Mouse (Mus musculus): ENCODE data around the gene Magt1.
"Not testable (repeated sequence)": the region's sequence is repeated elsewhere in the genome, so short reads cannot be mapped to it uniquely, and the experiment has no call there.

Magt1 gene

GRCm38 (mm10) chrX:106011465-106012159, at the start of gene Magt1:
Magt1 (minus strand) TSS chrX:106011906.
- DNase-seq (ENCODE audit: low spot score), result peak; percentile 76

- no peak for DNase-seq (ENCODE audit: low spot score)
Measured at GRCm38 (mm10) chrX:106048191-106048590, 36.5 kb upstream of the Magt1 start.

GRCm38 (mm10) chrX:106045928-106046327, 34.2 kb upstream of the Magt1 start:
- DNase-seq (ENCODE audit: low spot score), result no peak

DNA sequence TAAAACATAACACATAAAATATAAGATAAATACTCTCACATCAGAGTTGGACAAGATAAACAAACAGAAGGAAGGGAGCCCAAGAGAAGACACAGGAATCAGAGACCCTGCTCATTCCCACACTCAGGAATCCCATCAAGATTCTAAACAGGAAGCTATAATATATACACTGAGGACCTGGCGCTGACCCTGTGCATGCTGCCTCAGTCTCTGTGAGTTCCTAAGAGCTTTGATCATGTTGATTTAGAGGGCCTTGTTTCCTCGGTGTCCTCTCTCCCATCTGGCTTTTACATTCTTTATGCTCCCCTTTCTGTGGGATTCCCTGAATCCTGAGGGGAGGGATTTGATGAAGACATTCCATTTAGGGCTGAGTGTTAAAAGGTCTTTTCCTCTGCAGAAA, 33.7 kb upstream of the Magt1 start:
- no peak for DNase-seq (ENCODE audit: low spot score)

GRCm38 (mm10) chrX:106043863-106044617, 32.3 kb upstream of the Magt1 start:
- no peak for DNase-seq (ENCODE audit: low spot score)

DNA sequence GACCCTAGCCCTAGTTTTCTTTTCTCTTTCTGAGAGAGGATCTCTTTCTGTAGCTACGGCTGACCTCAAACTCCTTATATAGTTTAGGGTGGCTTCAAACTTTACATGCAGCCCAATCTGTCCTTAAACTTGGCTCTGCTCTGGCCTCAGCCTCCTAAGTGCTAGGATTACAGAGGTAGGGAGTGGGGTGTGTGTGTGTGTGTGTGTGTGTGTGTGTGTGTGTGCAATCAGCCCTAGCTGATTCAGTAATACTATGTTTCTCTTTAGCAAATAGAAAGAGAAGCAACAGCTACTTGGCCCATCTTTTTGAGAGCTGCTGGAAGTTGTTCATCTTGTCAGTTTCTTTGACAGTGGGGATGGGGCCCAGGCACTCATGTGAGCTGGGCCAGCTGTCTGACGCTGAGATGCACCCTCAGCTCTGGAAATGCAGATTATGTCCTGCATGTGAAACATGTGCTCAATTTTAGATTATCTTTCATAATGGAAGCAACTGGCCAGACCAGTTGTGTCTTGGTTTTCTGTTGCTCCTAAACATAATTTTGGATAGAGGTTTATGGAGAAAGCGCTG, 25.6 kb upstream of the Magt1 start:
- DNase-seq (ENCODE audit: low spot score), result no peak

DNA sequence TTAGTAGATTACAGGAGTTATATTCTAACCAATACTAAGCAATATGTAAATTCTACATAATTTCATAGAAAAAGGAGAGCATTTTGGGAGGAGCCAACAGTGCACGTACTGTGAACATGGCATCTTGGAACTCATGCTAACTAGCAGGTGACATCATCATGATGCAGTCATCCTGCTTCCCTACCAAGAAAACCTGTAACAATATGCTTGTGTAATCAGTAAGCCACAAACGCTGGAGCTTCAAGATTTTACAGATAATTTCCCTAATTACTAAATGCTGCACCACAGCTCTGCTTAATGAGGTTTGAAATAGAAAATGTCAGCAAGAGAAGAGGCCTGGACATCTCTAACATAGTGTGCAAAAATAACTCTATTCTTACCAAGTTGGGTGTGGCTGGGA, 24.0 kb upstream of the Magt1 start:
- DNase-seq (ENCODE audit: low spot score), result no peak

DNA sequence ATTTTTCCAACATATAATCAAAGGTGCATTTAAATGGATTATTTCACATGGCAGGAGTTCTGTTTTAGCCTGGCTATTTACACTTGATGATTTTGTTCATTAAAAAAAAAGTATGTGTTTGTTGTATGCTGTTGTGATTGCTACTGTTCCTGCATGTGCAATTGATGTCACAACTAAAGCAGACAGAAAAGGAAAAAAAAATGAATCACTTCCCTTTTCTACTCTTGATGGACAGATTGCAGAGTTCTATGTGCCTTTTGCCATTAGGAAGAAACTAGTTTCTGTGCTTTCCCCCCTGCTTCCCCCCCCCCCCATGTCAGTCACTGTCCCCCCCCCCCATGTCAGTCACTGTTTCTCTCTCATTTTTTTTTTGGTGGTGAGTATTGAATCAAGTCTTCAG, 19.4 kb upstream of the Magt1 start:
- DNase-seq (ENCODE audit: low spot score), result no peak

DNA sequence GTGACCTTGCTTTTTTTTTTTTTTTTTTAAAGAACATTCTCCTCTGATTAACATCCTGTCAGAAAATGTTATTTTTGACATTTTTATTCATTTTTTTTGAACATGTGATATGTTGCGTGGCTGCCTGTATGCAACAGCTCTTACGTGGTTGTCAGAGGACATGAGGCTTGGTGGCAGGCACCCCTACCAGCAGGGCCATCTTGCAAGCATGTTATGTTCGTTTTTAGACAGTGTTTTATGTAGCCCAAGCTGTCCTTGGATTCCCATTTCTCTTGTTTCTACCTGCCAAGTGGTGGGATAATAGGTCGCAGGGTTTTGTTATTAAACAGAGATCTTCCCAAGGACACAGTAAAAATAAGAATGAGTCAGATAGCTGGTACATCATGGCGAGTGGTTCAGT, 18.5 kb upstream of the Magt1 start:
- DNase-seq (ENCODE audit: low spot score), result no peak

- DNase-seq (ENCODE audit: low spot score), result no peak
Measured at GRCm38 (mm10) chrX:106027343-106027674, 15.6 kb upstream of the Magt1 start.

DNA sequence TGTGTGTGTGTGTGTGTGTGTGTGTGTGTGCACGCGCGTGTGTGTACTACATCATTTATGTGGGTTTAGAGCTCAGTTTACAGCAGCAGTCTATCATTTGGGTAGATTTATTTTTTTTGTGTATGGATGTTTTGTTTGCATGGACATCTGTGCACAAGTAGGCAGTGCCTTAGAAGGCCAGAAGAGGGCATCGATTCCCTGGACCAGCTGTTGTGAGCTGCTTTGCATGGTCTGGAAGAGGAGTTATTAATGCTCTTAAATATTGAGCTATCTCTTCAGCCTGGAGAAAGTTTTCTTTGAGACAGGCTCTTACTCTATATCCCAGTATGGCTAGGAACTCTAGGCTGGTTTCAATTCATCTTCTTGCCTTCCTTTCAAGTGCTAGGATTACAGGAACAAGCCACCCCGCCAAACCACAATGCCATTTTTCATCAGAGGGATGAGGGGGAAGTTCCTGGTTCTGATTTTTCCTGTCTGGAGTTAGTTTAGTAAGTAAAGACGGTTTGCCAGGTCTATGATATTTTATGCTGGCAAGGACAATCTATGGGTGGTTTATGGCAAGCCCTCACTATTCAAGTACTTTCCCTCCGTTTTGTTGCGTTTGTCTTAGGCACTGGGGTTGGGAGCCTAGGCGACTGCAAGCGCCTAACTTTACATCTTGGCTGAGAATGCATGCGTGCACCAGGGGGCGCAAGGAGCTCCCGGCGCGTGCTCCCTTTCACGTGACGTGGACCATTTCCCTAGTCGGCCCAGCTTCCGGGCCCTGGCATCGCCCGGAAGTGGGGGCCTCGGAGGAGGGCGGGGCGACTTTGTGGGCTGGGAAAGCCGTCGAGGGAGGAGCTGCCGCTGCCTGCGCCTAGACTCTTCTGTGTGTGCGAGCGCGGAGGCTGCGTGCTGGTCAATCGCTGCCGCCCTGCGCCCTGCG, 15.0 kb upstream of the Magt1 start, which contains the start of gene Atp7a:
Gene Atp7a (plus strand): TSS at position 859 of the 925 bp plus-strand sequence.
- peak; percentile 85 for DNase-seq (ENCODE audit: low spot score)

DNA sequence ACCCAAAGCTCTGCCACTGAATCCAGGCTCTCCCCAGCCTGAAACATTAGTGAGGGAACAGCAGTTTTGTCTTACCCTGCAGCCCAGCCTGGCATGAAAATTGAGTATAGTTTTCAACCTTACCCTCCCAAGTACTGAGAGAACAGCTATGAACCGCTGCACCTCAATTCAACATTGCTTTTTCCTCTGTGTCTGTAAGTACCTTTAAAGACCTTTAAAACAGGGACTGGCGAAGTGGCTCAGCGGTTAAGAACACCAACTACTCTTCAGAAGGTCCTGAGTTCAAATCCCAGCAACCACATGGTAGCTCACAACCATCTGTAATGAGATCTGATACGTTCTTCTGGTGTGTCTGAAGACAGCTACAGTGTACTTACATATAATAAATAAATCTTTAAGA, 5.8 kb upstream of the Magt1 start:
- no peak for DNase-seq (ENCODE audit: low spot score)

- no peak for DNase-seq (ENCODE audit: low spot score)
Measured at GRCm38 (mm10) chrX:106017102-106017501, 5.4 kb upstream of the Magt1 start.

DNA sequence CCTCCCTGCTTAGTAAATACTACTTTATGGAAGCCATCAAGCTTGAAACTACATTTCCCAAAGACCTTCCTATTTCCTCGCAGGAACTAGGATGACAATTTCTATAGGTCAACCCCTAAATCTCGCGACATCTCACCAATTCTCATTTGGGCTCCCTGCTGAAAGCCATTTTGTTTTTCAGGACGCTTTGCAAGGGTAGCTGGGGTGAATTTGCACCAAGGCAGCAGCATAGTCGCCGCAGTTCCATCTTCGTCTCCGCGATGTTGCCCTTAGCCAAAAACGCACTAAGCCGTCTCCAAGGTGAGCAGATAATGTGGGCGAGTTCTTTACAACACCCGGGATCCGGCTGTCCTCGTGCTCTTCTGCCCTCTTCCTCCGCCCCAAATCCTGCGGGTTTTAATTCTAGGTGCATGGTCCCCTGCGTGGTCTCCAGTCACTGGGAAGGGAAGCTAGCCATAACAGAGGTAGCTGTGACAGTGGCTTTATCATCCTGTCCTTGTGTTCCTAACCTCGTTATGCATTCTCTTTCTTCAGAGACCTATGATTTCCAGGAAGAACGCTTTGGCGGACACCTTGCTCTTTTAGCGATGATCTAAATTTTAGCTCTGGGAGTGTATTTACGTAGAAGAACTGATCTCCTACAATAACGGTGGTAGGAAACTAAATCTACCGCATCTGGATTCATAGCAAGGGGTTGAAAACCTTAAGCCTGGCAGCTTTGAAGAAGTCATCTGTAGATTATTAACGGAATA, 4.0 kb upstream of the Magt1 start, which contains the start of gene Cox7b:
Gene Cox7b (plus strand): TSS at position 130 of the 752 bp plus-strand sequence.
- peak; percentile 61 for DNase-seq (ENCODE audit: low spot score)

DNA sequence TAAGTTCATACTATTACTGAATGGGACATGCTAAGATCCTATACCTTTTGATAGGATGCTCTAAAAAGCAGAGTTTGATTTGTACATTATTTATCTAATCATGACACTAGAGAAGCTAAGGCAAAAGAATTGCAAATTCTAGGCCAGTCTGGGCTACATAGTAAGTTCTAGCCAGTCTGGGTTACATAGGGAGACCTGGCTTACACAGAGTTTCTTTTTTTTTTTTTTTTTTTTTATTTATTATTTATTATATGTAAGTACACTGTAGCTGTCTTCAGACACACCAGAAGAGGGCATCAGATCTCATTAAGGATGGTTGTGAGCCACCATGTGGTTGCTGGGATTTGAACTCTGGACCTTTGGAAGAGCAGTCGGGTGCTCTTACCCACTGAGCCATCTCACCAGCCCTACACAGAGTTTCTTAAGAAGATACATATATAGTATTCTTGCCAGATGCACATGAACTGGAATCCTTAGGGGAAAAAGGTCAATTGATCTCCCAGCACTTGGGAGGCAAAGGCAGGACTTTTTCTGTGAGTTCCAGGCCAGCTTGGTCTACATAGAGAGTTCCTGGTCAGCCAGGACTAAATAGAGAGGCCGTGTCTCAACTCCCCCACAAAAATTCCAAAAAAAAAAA, 3.2 kb upstream of the Magt1 start:
- not testable (repeated sequence) for DNase-seq (ENCODE audit: low spot score)

DNA sequence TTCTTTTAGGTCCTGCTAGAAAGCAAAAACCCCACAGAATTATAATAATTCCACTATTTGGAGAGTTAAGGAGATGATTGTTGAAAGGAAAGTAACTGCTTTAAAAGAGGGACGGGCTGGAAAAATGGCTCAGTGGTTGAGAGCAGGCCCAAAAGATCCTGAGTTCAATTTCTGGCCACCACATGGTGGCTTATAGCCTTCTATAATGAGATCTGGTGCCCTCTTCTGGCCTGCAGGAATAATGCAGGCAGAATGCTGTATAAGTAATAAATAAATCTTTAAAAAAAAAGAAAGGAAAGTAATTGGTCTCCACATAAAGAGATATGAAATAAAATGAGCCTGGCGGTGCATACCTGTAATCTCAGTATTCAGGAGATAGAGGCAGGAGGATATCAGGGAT, 1.5 kb upstream of the Magt1 start:
- DNase-seq (ENCODE audit: low spot score), result no peak

DNA sequence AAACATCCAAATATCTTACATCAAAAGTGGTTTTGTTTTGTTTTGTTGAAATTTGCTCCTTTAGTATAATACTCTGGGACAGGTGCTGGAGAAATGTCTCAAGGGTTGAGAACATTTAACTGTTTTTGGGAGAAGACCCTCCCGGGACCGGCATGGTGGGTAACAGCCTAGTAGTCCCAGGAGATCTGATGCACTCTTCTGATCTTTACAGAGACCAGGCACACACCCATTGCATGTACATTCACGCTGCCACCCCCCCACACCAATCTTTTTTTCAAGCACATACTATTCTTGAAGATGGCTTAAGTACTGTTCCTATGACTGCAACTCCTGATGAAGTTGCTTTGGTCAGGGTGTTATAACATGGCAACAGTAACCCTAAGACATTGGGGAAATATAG, 853 bp upstream of the Magt1 start:
- DNase-seq (ENCODE audit: low spot score), result no peak

- DNase-seq (ENCODE audit: low spot score), result no peak
Measured at GRCm38 (mm10) chrX:106010762-106011161, 944 bp downstream of the Magt1 start.

DNA sequence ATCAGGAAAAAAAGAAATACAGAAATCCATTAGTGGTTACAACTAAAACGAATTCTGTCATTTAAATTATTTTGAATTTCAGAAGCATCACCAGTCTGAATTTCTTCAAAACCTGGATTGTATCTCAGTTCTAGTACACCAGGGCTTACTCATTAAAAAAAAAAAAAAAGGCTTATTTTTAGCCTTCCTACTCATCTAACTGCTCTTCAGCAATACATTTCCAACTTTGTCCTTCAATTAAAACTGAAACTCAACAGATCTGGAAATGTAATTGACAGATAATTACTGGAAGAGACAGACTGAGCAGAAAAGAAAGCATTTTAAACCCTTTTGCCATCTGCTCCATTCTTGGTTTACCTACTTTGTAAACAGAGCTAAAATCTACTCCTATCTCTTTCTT, 10.1 kb downstream of the Magt1 start:
- DNase-seq (ENCODE audit: low spot score), result no peak

- not testable (repeated sequence) for DNase-seq (ENCODE audit: low spot score)
Measured at GRCm38 (mm10) chrX:105957091-105957490, 54.6 kb downstream of the Magt1 start.

GRCm38 (mm10) chrX:105953999-105954398, 57.7 kb downstream of the Magt1 start:
- DNase-seq (ENCODE audit: low spot score), result no peak
